Mouse (Mus musculus) heart, embryonic 16.5 days (tissue): ENCODE data around the gene Timeless. TPM values are rescaled to one million over a fixed set of nuclear protein-coding genes. Genes with fewer than 3 reads are reported as not detected.
"Not testable (repeated sequence)": the region's sequence is repeated elsewhere in the genome, so short reads cannot be mapped to it uniquely, and the experiment has no call there.

Source experiments
- ATAC-seq: fragments of 200-750 bp; cut with Nextera tagmentation; replicated peaks from 2 replicates; pipeline ENCODE4 v1.8.0; 2017; ENCODE audit warnings: moderate number of reproducible peaks; ENCODE audit not compliant: insufficient read depth, low FRiP score; ENCODE audit errors: extremely low read depth
- H3K27ac ChIP-seq: fragments of 300-500 bp; sonication (generic); 2 replicates; pipeline ENCODE4 v1.5.1; 2014; ENCODE audit warnings: mild to moderate bottlenecking, low read length, control low read depth, moderate library complexity
- H3K27me3 ChIP-seq: fragments of 300-500 bp; sonication (generic); 2 replicates; pipeline ENCODE4 v1.6.1; 2014; ENCODE audit warnings: low read length, mixed read lengths; ENCODE audit not compliant: control insufficient read depth, insufficient read depth
- H3K36me3 ChIP-seq: fragments of 300-500 bp; sonication (generic); 2 replicates; pipeline ENCODE4 v1.6.1; 2014; ENCODE audit not compliant: control insufficient read depth, insufficient read depth
- H3K4me1 ChIP-seq: fragments of 300-500 bp; sonication (generic); 2 replicates; pipeline ENCODE4 v1.6.1; 2014; ENCODE audit warnings: low read length, mixed read lengths; ENCODE audit not compliant: control insufficient read depth, insufficient read depth
- H3K4me2 ChIP-seq: fragments of 300-500 bp; sonication (generic); 2 replicates; pipeline ENCODE4 v1.6.1; 2014; ENCODE audit warnings: low read depth, mild to moderate bottlenecking, control low read depth, low read length
- H3K4me3 ChIP-seq: fragments of 300-500 bp; sonication (generic); 2 replicates; pipeline ENCODE4 v1.5.1; 2014; ENCODE audit warnings: mild to moderate bottlenecking, control low read depth, low read length
- H3K9ac ChIP-seq: fragments of 300-500 bp; sonication (generic); 2 replicates; pipeline ENCODE4 v1.6.1; 2014; ENCODE audit warnings: low read length, control low read depth
- H3K9me3 ChIP-seq: fragments of 300-500 bp; sonication (generic); replicated peaks from 2 replicates; pipeline ENCODE4 v1.6.1; 2016; ENCODE audit warnings: low read length; ENCODE audit not compliant: control insufficient read depth
- WGBS: fragments of 180-500 bp; shearing (Covaris S2); extraction: QIAGEN DNeasy Blood & Tissue Kit; methylation state at CpG from one replicate; pipeline ENCODE4 v1.1.7; 2014; 5-methylcytosine and 5-hydroxymethylcytosine counted together
- polyA plus RNA-seq: library from polyadenylated mRNA; unstranded; fragments of >200 nt; fragmentation: Nextera tagmentation; extraction: Ambion mirVana; gene quantifications from 2 replicates; pipeline ENCODE4 v1.2.1, GENCODE M21; 2015

Gene Timeless
- 29.6 and 30.4 TPM in 2 replicates for polyA plus RNA-seq

GRCm38 (mm10) chr10:128231697-128232419 lies at the start of gene Timeless:
Timeless (plus strand) TSS chr10:128232065.
- Histone ChIP-seq H3K9ac (peak within 1 kb of the TSS; percentile 91), H3K27me3 (no peaks in the 10 kb centered on the region), H3K27ac (peak within 1 kb of the TSS; percentile 97), H3K4me3 (peak within 1 kb of the TSS; percentile 86), H3K36me3 (no peaks in the 10 kb centered on the region), H3K9me3 (no peaks in the 10 kb centered on the region), H3K4me1 (peaks cover 16% of the 10 kb centered on the region), H3K4me2 (peak within 1 kb of the TSS; percentile 96)
- under 1% methylated on average over 56 of the region's 58 CpGs for WGBS
- peak; percentile 91 for ATAC-seq

GRCm38 (mm10) chr10:128184296-128184695 lies 47.6 kb upstream of the Timeless start:
- 77% methylated on average over 2 of the region's 2 CpGs for WGBS
- no peaks in the 10 kb centered on the region for H3K27me3 ChIP-seq
- no peaks in the 10 kb centered on the region for H3K9me3 ChIP-seq
- no peak overlapping the region for H3K4me3 ChIP-seq
- ATAC-seq: no peak
- H3K36me3 ChIP-seq: no peaks in the 10 kb centered on the region
- no peak overlapping the region for H3K4me2 ChIP-seq
- no peak overlapping the region for H3K9ac ChIP-seq
- no peak overlapping the region for H3K27ac ChIP-seq
- peaks cover 8% of the 10 kb centered on the region for H3K4me1 ChIP-seq

- Histone ChIP-seq H3K4me2 (no peak overlapping the region), H3K4me1 (no peaks in the 10 kb centered on the region; the same call in 1 of the 2 replicates), H3K4me3 (no peak overlapping the region), H3K36me3 (no peaks in the 10 kb centered on the region), H3K27ac (no peak overlapping the region), H3K27me3 (no peaks in the 10 kb centered on the region), H3K9me3 (no peaks in the 10 kb centered on the region), H3K9ac (no peak overlapping the region)
- 69% methylated on average over 6 of the region's 6 CpGs for WGBS
- ATAC-seq: 0 out of 2 replicates have a peak, but pooled peaks have one; percentile 1
Measured at GRCm38 (mm10) chr10:128185277-128185940, 46.5 kb upstream of the Timeless start.

GRCm38 (mm10) chr10:128185959-128186358 lies 45.9 kb upstream of the Timeless start:
- Histone ChIP-seq H3K9me3 (no peaks in the 10 kb centered on the region), H3K4me1 (no peaks in the 10 kb centered on the region; the same call in 1 of the 2 replicates), H3K4me3 (no peak overlapping the region), H3K27me3 (no peaks in the 10 kb centered on the region), H3K36me3 (no peaks in the 10 kb centered on the region), H3K9ac (no peak overlapping the region), H3K4me2 (no peak overlapping the region), H3K27ac (no peak overlapping the region)
- WGBS: 46% methylated on average over 2 of the region's 2 CpGs
- ATAC-seq: peak; percentile 44; the same call in 1 of the 2 replicates

- 67% methylated on average over 5 of the region's 5 CpGs for WGBS
- no peaks in the 10 kb centered on the region; the same call in 1 of the 2 replicates for H3K4me1 ChIP-seq
- no peak for ATAC-seq
- H3K9me3 ChIP-seq: no peaks in the 10 kb centered on the region
- H3K36me3 ChIP-seq: no peaks in the 10 kb centered on the region
- no peaks in the 10 kb centered on the region for H3K27me3 ChIP-seq
- H3K9ac ChIP-seq: no peak overlapping the region
- no peak overlapping the region for H3K27ac ChIP-seq
- H3K4me3 ChIP-seq: no peak overlapping the region
- no peak overlapping the region for H3K4me2 ChIP-seq
Measured at GRCm38 (mm10) chr10:128187181-128187605, 44.7 kb upstream of the Timeless start.

GRCm38 (mm10) chr10:128188242-128188877 lies 43.5 kb upstream of the Timeless start:
- no peaks in the 10 kb centered on the region for H3K9me3 ChIP-seq
- no peak overlapping the region for H3K4me2 ChIP-seq
- H3K27ac ChIP-seq: no peak overlapping the region
- no peak overlapping the region for H3K9ac ChIP-seq
- H3K27me3 ChIP-seq: no peaks in the 10 kb centered on the region
- no peaks in the 10 kb centered on the region for H3K36me3 ChIP-seq
- ATAC-seq: no peak
- H3K4me3 ChIP-seq: no peak overlapping the region
- 52% methylated on average over 2 of the region's 2 CpGs for WGBS
- no peaks in the 10 kb centered on the region; the same call in 1 of the 2 replicates for H3K4me1 ChIP-seq

- Histone ChIP-seq H3K27me3 (peaks cover 11% of the 10 kb centered on the region), H3K4me2 (no peak overlapping the region), H3K36me3 (no peaks in the 10 kb centered on the region), H3K9me3 (no peaks in the 10 kb centered on the region), H3K4me3 (no peak overlapping the region), H3K9ac (no peak overlapping the region), H3K27ac (no peak overlapping the region), H3K4me1 (peaks cover 4% of the 10 kb centered on the region; the same call in 1 of the 2 replicates)
- ATAC-seq: no peak
- 51% methylated on average over 2 of the region's 2 CpGs for WGBS
Measured at GRCm38 (mm10) chr10:128191472-128191871, 40.4 kb upstream of the Timeless start.

GRCm38 (mm10) chr10:128192030-128192766 lies 39.7 kb upstream of the Timeless start:
- not testable (repeated sequence) for H3K4me2 ChIP-seq, H3K9me3 ChIP-seq, ATAC-seq, H3K36me3 ChIP-seq, H3K27ac ChIP-seq, H3K4me1 ChIP-seq, H3K4me3 ChIP-seq, H3K9ac ChIP-seq
- 90% methylated on average over 3 of the region's 3 CpGs for WGBS
- H3K27me3 ChIP-seq: peaks cover 11% of the 10 kb centered on the region
